Mouse (Mus musculus) G1E (cell line): ENCODE measurements around the gene Arhgap35.

Source experiments
- CTCF ChIP-seq: IDR thresholded peaks from 2 replicates; pipeline ENCODE4 v1.5.1; 2012; ENCODE audit warnings: low read depth, low read length, inconsistent platforms, mixed read lengths
- GATA1 ChIP-seq: IDR thresholded peaks from 2 replicates; pipeline ENCODE4 v1.6.1; 2012; ENCODE audit warnings: borderline replicate concordance, low read length, inconsistent platforms, mixed read lengths
- GATA2 ChIP-seq: IDR thresholded peaks from 2 replicates; pipeline ENCODE4 v1.6.1; 2012; ENCODE audit warnings: low read depth, low read length, inconsistent platforms, borderline replicate concordance
- TAL1 ChIP-seq: conservative IDR thresholded peaks from 2 replicates; pipeline ENCODE4 v1.6.1; 2012; ENCODE audit warnings: low read depth, low read length, inconsistent platforms, mixed read lengths

GRCm38 (mm10) chr7:16475321-16475720 lies 139.5 kb downstream of the Arhgap35 start:
- TF ChIP-seq CTCF = no peak
- no peak for TF ChIP-seq GATA2
- no peak for TF ChIP-seq TAL1
- no peak for TF ChIP-seq GATA1
